In genomic region chr4:118621781-118622180, GRCm38 (mm10) we compare ENCODE assay signal across 10 mouse cellular contexts. TPM values are rescaled to one million over a fixed set of nuclear protein-coding genes. Genes with fewer than 3 reads are reported as not detected.
DNase-seq lines count a peak whose midpoint lies in the region; ATAC-seq and TF ChIP-seq lines count a peak whose summit lies in the region.
"Had no signal": no experiment of that assay in that cellular context is flagged by ENCODE, and none has a peak within 500 bp of the region (broad histone marks: within the 10 kb centered on the region; RNA-seq: fewer than 3 reads in every experiment).

No protein-coding gene starts in this region.

- intact Hi-C loops in heart, adult 2 months (cut with DNase I): loop anchor here (10.0 kb wide), 1 partner anchor 553 kb away; the partner anchor contains the start of gene Zfp691

- no peaks in the 10 kb centered on the region for H3K27me3 ChIP-seq in heart, embryonic 10.5 days (ENCODE audit: insufficient read depth, poor library complexity, severe bottlenecking)
- H3K27me3 ChIP-seq in heart, adult 2 months (ENCODE audit: control insufficient read depth, insufficient read depth, low read length): no peaks in the 10 kb centered on the region
- no peaks in the 10 kb centered on the region for H3K27me3 ChIP-seq in hindbrain, embryonic 12.5 days
- H3K27me3 ChIP-seq in liver, postnatal 0 days (ENCODE audit: insufficient read depth, low read length): no peaks in the 10 kb centered on the region

- peaks cover 40% of the 10 kb centered on the region for H3K36me3 ChIP-seq in heart, embryonic 10.5 days
- H3K36me3 ChIP-seq in heart, adult 2 months (ENCODE audit: control insufficient read depth, insufficient read depth, low read length): no peaks in the 10 kb centered on the region
- H3K36me3 ChIP-seq in ES-E14 (ENCODE audit: control insufficient read depth, insufficient read depth, low read length, poor library complexity, severe bottlenecking): peaks cover 34% of the 10 kb centered on the region
- peaks cover 41% of the 10 kb centered on the region for H3K36me3 ChIP-seq in hindbrain, embryonic 12.5 days
- H3K36me3 ChIP-seq in liver, postnatal 0 days (replicated peaks; ENCODE audit: insufficient read depth, low read length): peaks cover 32% of the 10 kb centered on the region

- TF ChIP-seq POLR2A in heart, adult 2 months (IDR thresholded peaks at IDR 0.05; ENCODE audit: insufficient read depth, low read depth, low read length): no peak

- no peak overlapping the region for H3K27ac ChIP-seq in heart, embryonic 10.5 days
- no peak overlapping the region for H3K27ac ChIP-seq in heart, adult 2 months
- H3K27ac ChIP-seq in ES-E14 (ENCODE audit: insufficient read depth, low read depth, low read length, poor library complexity, severe bottlenecking): no peak overlapping the region
- no peak overlapping the region for H3K27ac ChIP-seq in hindbrain, embryonic 12.5 days
- H3K27ac ChIP-seq in liver, postnatal 0 days (ENCODE audit: low read depth): no peak overlapping the region

- no peak for ATAC-seq in hindbrain, embryonic 12.5 days (ENCODE audit: low FRiP score)
- no peak for ATAC-seq in liver, postnatal 0 days

- in situ Hi-C loops in ES-E14 (cut with MboI; ENCODE audit: low sequenced_read_pairs in 2 of 2, unreplicated experiment in 2 of 2): loop anchor here in 1 of 2 experiments (25.0 kb wide), 1 partner anchor 541 kb away; the partner anchor contains the start of gene Zfp691

- no peaks in the 10 kb centered on the region for H3K79me2 ChIP-seq in heart, adult 2 months (replicated peaks; ENCODE audit: control insufficient read depth, insufficient read depth, low read length)

- no peak for TF ChIP-seq EP300 in heart, adult 2 months (IDR thresholded peaks at IDR 0.05; ENCODE audit: insufficient read depth, low read depth, low read length)
- no peak for TF ChIP-seq EP300 in liver, postnatal 0 days (IDR thresholded peaks at IDR 0.05; ENCODE audit: low read depth)

- H3K9ac ChIP-seq in heart, adult 2 months (ENCODE audit: low read depth, low read length): no peak overlapping the region
- H3K9ac ChIP-seq in ES-E14 (ENCODE audit: insufficient read depth, low read depth, low read length, poor library complexity, severe bottlenecking): peak overlapping the region; percentile 95; the same call in 1 of the 2 replicates
- H3K9ac ChIP-seq in hindbrain, embryonic 12.5 days: peak overlapping the region; percentile 75; the same call in 1 of the 2 replicates
- peak overlapping the region; percentile 64 for H3K9ac ChIP-seq in liver, postnatal 0 days (replicated peaks)

- TF ChIP-seq CTCF in heart, adult 2 months (IDR thresholded peaks at IDR 0.05): no peak
- TF ChIP-seq CTCF in liver, postnatal 0 days (IDR thresholded peaks at IDR 0.05; ENCODE audit: low read depth): no peak

- H3K4me2 ChIP-seq in hindbrain, embryonic 12.5 days (replicated peaks): peak overlapping the region; percentile 86
- H3K4me2 ChIP-seq in liver, postnatal 0 days (ENCODE audit: low read depth, low read length): peak overlapping the region; percentile 83

- WGBS in heart, embryonic 10.5 days: 83% methylated on average over 9 of the region's 9 CpGs
- WGBS in heart, adult 2 months: 83% methylated on average over 9 of the region's 9 CpGs
- WGBS in hindbrain, embryonic 12.5 days: 93% methylated on average over 9 of the region's 9 CpGs
- 56% methylated on average over 9 of the region's 9 CpGs for WGBS in liver, postnatal 0 days (ENCODE audit: insufficient replicate concordance)

- H3K4me3 ChIP-seq in heart, embryonic 10.5 days: peak overlapping the region; percentile 80
- no peak overlapping the region for H3K4me3 ChIP-seq in heart, adult 2 months
- H3K4me3 ChIP-seq in ES-E14 (ENCODE audit: insufficient read depth in 1 of 2, low read depth in 1 of 2, low read length in 2 of 2, poor library complexity in 1 of 2, severe bottlenecking in 1 of 2): peak overlapping the region; percentile 82 to 94; a peak in 3 of 4 replicates
- peak overlapping the region; percentile 78 for H3K4me3 ChIP-seq in hindbrain, embryonic 12.5 days
- peak overlapping the region; percentile 77 for H3K4me3 ChIP-seq in liver, postnatal 0 days (ENCODE audit: low read depth, low read length)

- H3K4me1 ChIP-seq in heart, embryonic 10.5 days: peaks cover 10% of the 10 kb centered on the region
- no peaks in the 10 kb centered on the region; the same call in 1 of the 2 replicates for H3K4me1 ChIP-seq in heart, adult 2 months (ENCODE audit: control insufficient read depth, insufficient read depth, low read length)
- no peaks in the 10 kb centered on the region for H3K4me1 ChIP-seq in ES-E14 (ENCODE audit: control insufficient read depth in 2 of 2, insufficient read depth in 2 of 2, low read length in 2 of 2, poor library complexity in 1 of 2)
- H3K4me1 ChIP-seq in hindbrain, embryonic 12.5 days: peaks cover 10% of the 10 kb centered on the region
- H3K4me1 ChIP-seq in liver, postnatal 0 days (ENCODE audit: insufficient read depth): peaks cover 9% of the 10 kb centered on the region

- 0 out of 2 replicates have a peak, but pooled peaks cover 4% of the 10 kb centered on the region for H3K9me3 ChIP-seq in heart, embryonic 10.5 days
- H3K9me3 ChIP-seq in ES-E14 (ENCODE audit: control insufficient read depth, insufficient read depth, low read depth, low read length): no peaks in the 10 kb centered on the region
- peaks cover 10% of the 10 kb centered on the region; the same call in 1 of the 2 replicates for H3K9me3 ChIP-seq in hindbrain, embryonic 12.5 days (replicated peaks)
- no peaks in the 10 kb centered on the region for H3K9me3 ChIP-seq in liver, postnatal 0 days (ENCODE audit: low read length)

- DNase-seq in heart, embryonic 10.5 days (ENCODE audit: low spot score): no peak
- no peak for DNase-seq in heart, adult 2 months
- DNase-seq in ES-E14 (ENCODE audit: low read depth, low spot score): no peak
- no peak for DNase-seq in liver, postnatal 0 days
- no peak for DNase-seq in thymus, postnatal 10 days (ENCODE audit: low spot score in 2 of 2)
- DNase-seq in urinary bladder, adult 2 months (ENCODE audit: low spot score): no peak
- no peak for DNase-seq in kidney, adult 18-20 months
- DNase-seq: B cell, adult 2 months had no signal

TF ChIP-seq in ES-E14, 5 proteins besides CTCF, POLR2A, EP300 and RAD21:
- TF ChIP-seq HCFC1 (IDR thresholded peaks at IDR 0.05; ENCODE audit: borderline replicate concordance, insufficient read depth, low read length) (no peak), MAFK (IDR thresholded peaks at IDR 0.05; ENCODE audit: insufficient read depth, low read depth, low read length) (no peak), ZNF384 (IDR thresholded peaks at IDR 0.05; ENCODE audit: low read depth, low read length) (no peak), ZC3H11A (IDR thresholded peaks at IDR 0.05; ENCODE audit: borderline replicate concordance, low read depth, low read length) (no peak), CHD2 (IDR thresholded peaks at IDR 0.05; ENCODE audit: low read depth, low read length) (no peak)
TF ChIP-seq in ES-E14: peak in this region for 0.

RNA-seq across cellular contexts. Expression of gene Ebna1bp2, which starts 1.2 kb away (rescaled TPM):
- 110 and 166 TPM in 2 replicates for polyA plus RNA-seq in heart, embryonic 10.5 days (2016; fragmentation: Nextera tagmentation; extraction: Ambion mirVana)
- total RNA-seq in heart, adult 2 months (2021): 10 to 100 TPM; 34.1 to 38.1 TPM
- 20.0 and 22.4 TPM in 2 replicates for polyA plus RNA-seq in heart, adult 2 months (2012; rRNA removed)
- total RNA-seq in ES-E14 (2012; rRNA removed): 165 and 182 TPM in 2 replicates
- polyA plus RNA-seq in hindbrain, embryonic 12.5 days (2016; fragmentation: Nextera tagmentation; extraction: Ambion mirVana): 151 and 160 TPM in 2 replicates
- 61.0 and 62.0 TPM in 2 replicates for polyA plus RNA-seq in liver, postnatal 0 days (2015; fragmentation: Nextera tagmentation; extraction: Ambion mirVana)
- polyA plus RNA-seq in urinary bladder, adult 2 months (2012; rRNA removed): 63.4 and 72.6 TPM in 2 replicates

RNA-seq across cellular contexts. Expression of gene Cfap57, which starts 1.2 kb away (rescaled TPM):
- 0.84 and 1.1 TPM in 2 replicates for polyA plus RNA-seq in heart, embryonic 10.5 days (2016; fragmentation: Nextera tagmentation; extraction: Ambion mirVana)
- under 1 TPM in 1 of 2 experiments, not detected in 1; 0.05 TPM for total RNA-seq in heart, adult 2 months (2021)
- 0.03 and 0.14 TPM in 2 replicates for polyA plus RNA-seq in heart, adult 2 months (2012; rRNA removed)
- 0.16 and 0.18 TPM in 2 replicates for total RNA-seq in ES-E14 (2012; rRNA removed)
- polyA plus RNA-seq in hindbrain, embryonic 12.5 days (2016; fragmentation: Nextera tagmentation; extraction: Ambion mirVana): 1.7 TPM in 2 replicates
- 0.36 and 0.42 TPM in 2 replicates for polyA plus RNA-seq in liver, postnatal 0 days (2015; fragmentation: Nextera tagmentation; extraction: Ambion mirVana)
- 0.04 and 0.08 TPM in 2 replicates for polyA plus RNA-seq in urinary bladder, adult 2 months (2012; rRNA removed)

RNA-seq across cellular contexts. Expression of gene Olfr62, which starts 37.0 kb away (rescaled TPM):
- not detected in 2 replicates for polyA plus RNA-seq in heart, embryonic 10.5 days (2016; fragmentation: Nextera tagmentation; extraction: Ambion mirVana)
- not detected for total RNA-seq in heart, adult 2 months (2021)
- not detected in 2 replicates for polyA plus RNA-seq in heart, adult 2 months (2012; rRNA removed)
- not detected in 2 replicates for total RNA-seq in ES-E14 (2012; rRNA removed)
- not detected in 2 replicates for polyA plus RNA-seq in hindbrain, embryonic 12.5 days (2016; fragmentation: Nextera tagmentation; extraction: Ambion mirVana)
- polyA plus RNA-seq in liver, postnatal 0 days (2015; fragmentation: Nextera tagmentation; extraction: Ambion mirVana): not detected in 2 replicates
- polyA plus RNA-seq in urinary bladder, adult 2 months (2012; rRNA removed): not detected in 2 replicates
- polyA plus RNA-seq: large intestine, adult 2 months had no signal
